Mouse (Mus musculus) cortical plate, adult 2 months (tissue): ENCODE results near the gene Egfl8. TPM values are rescaled to one million over a fixed set of nuclear protein-coding genes. Genes with fewer than 3 reads are reported as not detected.
A peak's percentile ranks its signal among the peaks of the same experiment; 100 is the strongest.

Source experiments
- H3K27ac ChIP-seq: fragments of 200-500 bp; 2 replicates; pipeline ENCODE4 v1.5.1; 2012; ENCODE audit warnings: low read length, control low read depth, inconsistent platforms; ENCODE audit not compliant: insufficient read depth
- H3K4me1 ChIP-seq: fragments of 200-500 bp; 2 replicates; pipeline ENCODE4 v1.6.1; 2011; ENCODE audit warnings: low read length; ENCODE audit not compliant: control insufficient read depth, insufficient read depth
- H3K4me3 ChIP-seq: fragments of 200-500 bp; 2 replicates; pipeline ENCODE4 v1.5.1; 2011; ENCODE audit warnings: mild to moderate bottlenecking, low read length, control low read depth; ENCODE audit not compliant: insufficient read depth
- CTCF ChIP-seq: fragments of 200-500 bp; IDR thresholded peaks from 2 replicates; pipeline ENCODE4 v1.5.1; 2011; ENCODE audit warnings: mild to moderate bottlenecking, control low read depth, low read length; ENCODE audit not compliant: insufficient read depth; ENCODE audit errors: extremely low read depth
- POLR2A ChIP-seq: fragments of 200-500 bp; IDR thresholded peaks from 2 replicates; pipeline ENCODE4 v1.6.1; 2011; ENCODE audit warnings: mild to moderate bottlenecking, low read length, control low read depth; ENCODE audit not compliant: insufficient read depth; ENCODE audit errors: extremely low read depth
- polyA plus RNA-seq: library from polyadenylated mRNA; depleted of rRNA; stranded (reverse); fragments of >200 nt; gene quantifications from 2 replicates; pipeline ENCODE4 v1.2.3, GENCODE M21; 2012

The Egfl8 gene
- polyA plus RNA-seq, 1 experiment: 5.3 TPM

GRCm38 (mm10) chr17:34639461-34640255 is 23.9 kb upstream of the Egfl8 start:
- Histone ChIP-seq H3K27ac (no peak overlapping the region), H3K4me1 (0 out of 2 replicates have a peak, but pooled peaks cover 1% of the 10 kb centered on the region), H3K4me3 (no peak overlapping the region)
- no peak for TF ChIP-seq POLR2A
- TF ChIP-seq CTCF: no peak

DNA sequence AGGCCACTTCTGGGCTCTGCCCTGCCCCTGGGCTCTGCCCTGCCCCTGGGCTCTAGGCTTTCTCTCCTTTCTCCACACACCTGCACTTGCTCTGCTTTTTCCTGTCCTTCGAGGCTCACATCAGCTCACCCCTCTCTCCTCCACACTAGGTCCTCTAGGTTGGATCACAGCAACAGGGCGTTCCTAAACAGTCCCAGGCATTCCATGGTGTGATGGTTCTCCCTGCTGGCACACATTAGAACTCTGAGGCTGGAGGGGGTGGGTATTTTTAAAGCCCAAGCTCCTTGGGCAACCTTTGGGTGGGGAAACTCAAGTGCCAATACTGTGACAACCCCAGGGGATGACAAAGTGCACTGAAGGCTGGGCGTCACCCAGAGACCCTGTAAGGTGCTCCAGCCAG is 21.7 kb upstream of the Egfl8 start:
- Histone ChIP-seq H3K27ac (no peak overlapping the region), H3K4me1 (0 out of 2 replicates have a peak, but pooled peaks cover 1% of the 10 kb centered on the region), H3K4me3 (no peak overlapping the region)
- no peak for TF ChIP-seq POLR2A
- TF ChIP-seq CTCF: no peak

GRCm38 (mm10) chr17:34635671-34636070 is 19.9 kb upstream of the Egfl8 start:
- Histone ChIP-seq H3K4me1 (no peaks in the 10 kb centered on the region), H3K27ac (no peak overlapping the region), H3K4me3 (no peak overlapping the region)
- no peak for TF ChIP-seq CTCF
- no peak for TF ChIP-seq POLR2A

GRCm38 (mm10) chr17:34632261-34632691 is 16.5 kb upstream of the Egfl8 start:
- TF ChIP-seq CTCF: no peak
- peak; percentile 64; the same call in 1 of the 2 replicates for TF ChIP-seq POLR2A
- H3K27ac ChIP-seq: peak overlapping the region; percentile 50; the same call in 1 of the 2 replicates
- H3K4me3 ChIP-seq: peak overlapping the region; percentile 75
- H3K4me1 ChIP-seq: peaks cover 5% of the 10 kb centered on the region; the same call in 1 of the 2 replicates

DNA sequence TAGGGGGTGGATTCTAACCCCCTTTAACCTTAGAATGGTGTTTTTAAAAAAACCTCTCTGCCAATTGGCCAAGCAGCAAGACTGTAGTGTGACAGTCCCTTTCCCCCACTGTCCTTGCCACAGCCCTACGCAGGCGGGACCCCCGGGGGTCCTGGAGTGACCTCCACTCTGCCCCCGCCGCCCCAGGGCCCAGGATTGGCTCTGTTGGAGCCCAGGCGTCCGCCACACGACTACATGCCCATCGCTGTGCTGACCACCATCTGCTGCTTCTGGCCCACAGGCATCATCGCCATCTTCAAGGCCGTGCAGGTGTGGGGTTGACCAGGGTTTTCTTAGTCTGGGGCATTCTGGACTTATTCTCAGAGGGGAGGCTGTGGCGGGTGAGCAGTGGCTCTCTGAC is 15.9 kb upstream of the Egfl8 start:
- peak overlapping the region; percentile 75 for H3K4me3 ChIP-seq
- no peak for TF ChIP-seq CTCF
- TF ChIP-seq POLR2A: no peak
- H3K4me1 ChIP-seq: peaks cover 5% of the 10 kb centered on the region; the same call in 1 of the 2 replicates
- peak overlapping the region; percentile 21 for H3K27ac ChIP-seq

- TF ChIP-seq POLR2A: no peak
- TF ChIP-seq CTCF: no peak
- peak overlapping the region; percentile 94 for H3K27ac ChIP-seq
- H3K4me1 ChIP-seq: peaks cover 5% of the 10 kb centered on the region; the same call in 1 of the 2 replicates
Observed at GRCm38 (mm10) chr17:34630761-34631301, 15.1 kb upstream of the Egfl8 start.

DNA sequence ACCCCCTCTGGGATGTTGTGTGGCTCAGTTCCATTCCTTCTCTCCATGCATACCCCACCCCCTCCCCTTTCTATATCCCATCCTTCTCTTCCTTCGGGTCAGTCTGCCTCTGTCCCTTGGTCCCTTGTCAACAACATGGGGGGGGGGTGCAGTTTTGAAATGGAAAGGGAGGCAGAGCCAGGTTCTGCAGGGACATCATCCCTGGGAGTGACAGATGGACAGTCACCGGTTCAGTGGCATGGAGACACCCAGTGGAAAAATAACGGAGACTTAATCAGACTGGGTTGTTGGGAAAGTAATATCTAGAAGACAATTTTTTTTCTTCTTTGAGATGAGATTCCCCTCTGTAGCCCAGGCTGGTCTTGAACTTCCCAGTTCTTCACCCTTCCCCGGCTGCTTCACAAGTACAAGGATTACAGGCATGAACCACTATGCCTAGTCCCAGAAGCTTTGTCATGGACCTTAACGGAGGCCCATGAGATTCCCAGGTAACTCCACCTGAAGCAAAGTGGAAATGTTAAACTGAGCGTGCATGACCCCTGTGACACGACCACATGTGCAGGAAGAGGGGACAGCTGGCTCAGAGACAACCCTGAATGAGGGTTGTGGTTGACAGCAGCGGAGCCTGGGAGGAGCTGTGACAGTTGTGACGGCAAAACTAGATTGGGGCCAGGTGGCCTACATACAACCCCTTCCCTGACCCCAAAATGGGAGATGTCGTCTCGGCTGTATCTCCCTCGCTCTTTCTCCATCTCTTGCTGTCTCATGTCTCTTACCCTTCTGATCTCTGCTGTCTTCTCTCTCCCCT is 14.2 kb upstream of the Egfl8 start:
- H3K27ac ChIP-seq: peak overlapping the region; percentile 62
- peaks cover 5% of the 10 kb centered on the region; the same call in 1 of the 2 replicates for H3K4me1 ChIP-seq
- TF ChIP-seq POLR2A (no peak), CTCF (no peak)

More at GRCm38 (mm10) chr17:34630761-34631301, 15.1 kb upstream of the Egfl8 start:
- peak overlapping the region; percentile 75 for H3K4me3 ChIP-seq

DNA sequence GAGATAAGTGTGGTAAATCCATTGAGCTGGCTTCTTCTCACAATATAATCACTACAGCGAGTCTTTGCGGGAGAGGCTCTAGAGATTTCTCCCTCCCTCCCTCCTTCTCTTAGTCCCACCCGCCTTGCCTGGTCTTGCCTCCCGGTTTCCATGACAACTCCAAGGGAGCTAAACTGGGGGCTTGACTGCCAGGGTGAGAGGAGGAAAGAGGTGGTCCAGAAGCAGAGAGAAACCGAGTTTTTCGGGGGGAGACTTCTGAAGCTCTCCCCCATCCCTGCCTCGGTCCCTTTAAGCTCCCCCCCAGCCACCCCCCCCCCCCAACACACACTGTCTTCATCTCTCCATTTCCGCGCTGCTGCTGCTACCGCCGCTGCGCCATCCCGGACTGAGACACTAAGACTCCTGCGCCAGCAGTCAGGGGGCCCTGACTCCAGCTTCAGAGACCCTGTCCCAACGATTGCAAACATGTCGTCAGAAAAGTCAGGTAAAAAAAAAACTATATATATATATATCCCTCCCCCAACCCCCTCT is 13.5 kb upstream of the Egfl8 start, which contains the start of gene Prrt1:
TSS of gene Prrt1 (plus strand) at position 313 of the 531 bp plus-strand sequence.
- peak within 1 kb of the TSS; percentile 97 for H3K27ac ChIP-seq
- H3K4me3 ChIP-seq: peak within 1 kb of the TSS; percentile 75
- TF ChIP-seq CTCF (no peak), POLR2A (peak; percentile 70)
- peaks cover 5% of the 10 kb centered on the region; the same call in 1 of the 2 replicates for H3K4me1 ChIP-seq

More for the DNA sequence above, 14.2 kb upstream of the Egfl8 start:
- peak overlapping the region; percentile 75 for H3K4me3 ChIP-seq

GRCm38 (mm10) chr17:34628644-34628967 is 12.8 kb upstream of the Egfl8 start:
- Histone ChIP-seq H3K4me1 (peaks cover 5% of the 10 kb centered on the region; the same call in 1 of the 2 replicates), H3K4me3 (peak overlapping the region; percentile 75), H3K27ac (peak overlapping the region; percentile 97; the same call in 1 of the 2 replicates)
- TF ChIP-seq POLR2A: no peak
- no peak for TF ChIP-seq CTCF
